Mouse (Mus musculus): ENCODE data around the gene Nova1. TPM values are rescaled to one million over a fixed set of nuclear protein-coding genes. Genes with fewer than 3 reads are reported as not detected.

The Nova1 gene
- polyA plus RNA-seq, 1 experiment from 2014 or later: 2.2 TPM

- Histone ChIP-seq H3K27me3 (ENCODE audit: insufficient read depth, low read length) (no peaks in the 10 kb centered on the region), H3K36me3 (ENCODE audit: insufficient read depth) (no peaks in the 10 kb centered on the region), H3K27ac (ENCODE audit: low read depth) (no peak overlapping the region), H3K4me1 (ENCODE audit: insufficient read depth) (no peaks in the 10 kb centered on the region), H3K9me3 (ENCODE audit: low read depth, low read length) (no peaks in the 10 kb centered on the region), H3K9ac (no peak overlapping the region), H3K4me2 (no peak overlapping the region), H3K4me3 (ENCODE audit: low read depth, low read length) (no peak overlapping the region)
- 70% methylated on average over 3 of the region's 3 CpGs for WGBS
- DNase-seq (no peak), ATAC-seq (ENCODE audit: insufficient read depth) (no peak)
- TF ChIP-seq CTCF (IDR thresholded peaks at IDR 0.05; ENCODE audit: low read depth): no peak
Observed at GRCm38 (mm10) chr12:46753096-46753495, 65.6 kb downstream of the Nova1 start.

GRCm38 (mm10) chr12:46733261-46733660, 85.5 kb downstream of the Nova1 start:
- no peak overlapping the region for H3K4me3 ChIP-seq (ENCODE audit: low read depth, low read length)
- TF ChIP-seq CTCF (IDR thresholded peaks at IDR 0.05; ENCODE audit: low read depth): no peak
- no peak for ATAC-seq (ENCODE audit: insufficient read depth)
- H3K4me2 ChIP-seq: no peak overlapping the region
- H3K27me3 ChIP-seq (ENCODE audit: insufficient read depth, low read length): no peaks in the 10 kb centered on the region
- H3K27ac ChIP-seq (ENCODE audit: low read depth): no peak overlapping the region
- DNase-seq: no peak
- H3K4me1 ChIP-seq (ENCODE audit: insufficient read depth): no peaks in the 10 kb centered on the region
- H3K36me3 ChIP-seq (ENCODE audit: insufficient read depth): no peaks in the 10 kb centered on the region
- H3K9me3 ChIP-seq (ENCODE audit: low read depth, low read length): no peaks in the 10 kb centered on the region
- H3K9ac ChIP-seq: no peak overlapping the region

- Histone ChIP-seq H3K4me1 (ENCODE audit: insufficient read depth) (no peaks in the 10 kb centered on the region), H3K9me3 (ENCODE audit: low read depth, low read length) (no peaks in the 10 kb centered on the region), H3K27me3 (ENCODE audit: insufficient read depth, low read length) (no peaks in the 10 kb centered on the region), H3K4me2 (no peak overlapping the region), H3K4me3 (ENCODE audit: low read depth, low read length) (no peak overlapping the region), H3K9ac (no peak overlapping the region), H3K36me3 (ENCODE audit: insufficient read depth) (no peaks in the 10 kb centered on the region), H3K27ac (ENCODE audit: low read depth) (no peak overlapping the region)
- ATAC-seq (ENCODE audit: insufficient read depth) (no peak), DNase-seq (no peak)
- WGBS: 57% methylated on average over 1 of the region's 1 CpGs
- no peak for TF ChIP-seq CTCF (IDR thresholded peaks at IDR 0.05; ENCODE audit: low read depth)
Observed at GRCm38 (mm10) chr12:46731943-46732342, 86.8 kb downstream of the Nova1 start.

GRCm38 (mm10) chr12:46721914-46722313, 96.8 kb downstream of the Nova1 start:
- no peaks in the 10 kb centered on the region for H3K27me3 ChIP-seq (ENCODE audit: insufficient read depth, low read length)
- no peak overlapping the region for H3K9ac ChIP-seq
- H3K36me3 ChIP-seq (ENCODE audit: insufficient read depth): no peaks in the 10 kb centered on the region
- ATAC-seq (ENCODE audit: insufficient read depth): no peak
- H3K27ac ChIP-seq (ENCODE audit: low read depth): no peak overlapping the region
- H3K4me3 ChIP-seq (ENCODE audit: low read depth, low read length): no peak overlapping the region
- H3K9me3 ChIP-seq (ENCODE audit: low read depth, low read length): no peaks in the 10 kb centered on the region
- DNase-seq: no peak
- no peak for TF ChIP-seq CTCF (IDR thresholded peaks at IDR 0.05; ENCODE audit: low read depth)
- WGBS: 59% methylated on average over 8 of the region's 8 CpGs
- H3K4me2 ChIP-seq: no peak overlapping the region
- H3K4me1 ChIP-seq (ENCODE audit: insufficient read depth): no peaks in the 10 kb centered on the region

GRCm38 (mm10) chr12:46719076-46719475, 99.7 kb downstream of the Nova1 start:
- no peaks in the 10 kb centered on the region for H3K27me3 ChIP-seq (ENCODE audit: insufficient read depth, low read length)
- DNase-seq: no peak
- 79% methylated on average over 4 of the region's 4 CpGs for WGBS

GRCm38 (mm10) chr12:46710094-46710493, 108.6 kb downstream of the Nova1 start:
- no peaks in the 10 kb centered on the region for H3K9me3 ChIP-seq (ENCODE audit: low read depth, low read length)
- TF ChIP-seq CTCF (IDR thresholded peaks at IDR 0.05; ENCODE audit: low read depth): no peak
- WGBS: 71% methylated on average over 2 of the region's 2 CpGs
- no peak overlapping the region for H3K4me2 ChIP-seq
- ATAC-seq (ENCODE audit: insufficient read depth) (no peak), DNase-seq (no peak)
- no peaks in the 10 kb centered on the region for H3K27me3 ChIP-seq (ENCODE audit: insufficient read depth, low read length)
- H3K9ac ChIP-seq: no peak overlapping the region
- H3K36me3 ChIP-seq (ENCODE audit: insufficient read depth): no peaks in the 10 kb centered on the region
- H3K4me1 ChIP-seq (ENCODE audit: insufficient read depth): no peaks in the 10 kb centered on the region
- H3K27ac ChIP-seq (ENCODE audit: low read depth): no peak overlapping the region
- no peak overlapping the region for H3K4me3 ChIP-seq (ENCODE audit: low read depth, low read length)

More at GRCm38 (mm10) chr12:46719076-46719475, 99.7 kb downstream of the Nova1 start:
- H3K4me1 ChIP-seq (ENCODE audit: insufficient read depth): no peaks in the 10 kb centered on the region
- no peaks in the 10 kb centered on the region for H3K36me3 ChIP-seq (ENCODE audit: insufficient read depth)
- no peak overlapping the region for H3K4me3 ChIP-seq (ENCODE audit: low read depth, low read length)
- H3K9me3 ChIP-seq (ENCODE audit: low read depth, low read length): no peaks in the 10 kb centered on the region
- H3K27ac ChIP-seq (ENCODE audit: low read depth): no peak overlapping the region
- ATAC-seq (ENCODE audit: insufficient read depth): no peak
- TF ChIP-seq CTCF (IDR thresholded peaks at IDR 0.05; ENCODE audit: low read depth): no peak
- no peak overlapping the region for H3K4me2 ChIP-seq
- H3K9ac ChIP-seq: no peak overlapping the region

GRCm38 (mm10) chr12:46709475-46709874, 109.3 kb downstream of the Nova1 start:
- H3K4me3 ChIP-seq (ENCODE audit: low read depth, low read length): no peak overlapping the region
- H3K27ac ChIP-seq (ENCODE audit: low read depth): no peak overlapping the region
- DNase-seq: no peak
- no peaks in the 10 kb centered on the region for H3K36me3 ChIP-seq (ENCODE audit: insufficient read depth)
- ATAC-seq (ENCODE audit: insufficient read depth): no peak
- no peak for TF ChIP-seq CTCF (IDR thresholded peaks at IDR 0.05; ENCODE audit: low read depth)
- H3K9me3 ChIP-seq (ENCODE audit: low read depth, low read length): no peaks in the 10 kb centered on the region
- H3K4me2 ChIP-seq: no peak overlapping the region
- H3K4me1 ChIP-seq (ENCODE audit: insufficient read depth): no peaks in the 10 kb centered on the region
- 78% methylated on average over 7 of the region's 7 CpGs for WGBS
- H3K9ac ChIP-seq: no peak overlapping the region
- no peaks in the 10 kb centered on the region for H3K27me3 ChIP-seq (ENCODE audit: insufficient read depth, low read length)

GRCm38 (mm10) chr12:46700202-46700601, 118.5 kb downstream of the Nova1 start:
- WGBS: 84% methylated on average over 8 of the region's 8 CpGs
- no peaks in the 10 kb centered on the region for H3K27me3 ChIP-seq (ENCODE audit: insufficient read depth, low read length)
- no peak overlapping the region for H3K4me3 ChIP-seq (ENCODE audit: low read depth, low read length)
- H3K4me1 ChIP-seq (ENCODE audit: insufficient read depth): no peaks in the 10 kb centered on the region
- no peaks in the 10 kb centered on the region for H3K9me3 ChIP-seq (ENCODE audit: low read depth, low read length)
- H3K27ac ChIP-seq (ENCODE audit: low read depth): no peak overlapping the region
- DNase-seq: no peak
- H3K36me3 ChIP-seq (ENCODE audit: insufficient read depth): no peaks in the 10 kb centered on the region
- H3K4me2 ChIP-seq: no peak overlapping the region
- no peak for TF ChIP-seq CTCF (IDR thresholded peaks at IDR 0.05; ENCODE audit: low read depth)
- no peak overlapping the region for H3K9ac ChIP-seq
- ATAC-seq (ENCODE audit: insufficient read depth): no peak
